Mouse (Mus musculus) C2C12 (cell line): ENCODE data around the gene Samd4. TPM values are rescaled to one million over a fixed set of nuclear protein-coding genes. Genes with fewer than 3 reads are reported as not detected.

Experiments
- H3K27me3 ChIP-seq: one replicate; pipeline ENCODE4 v1.6.1; 2011; ENCODE audit not compliant: control insufficient read depth, insufficient read depth, insufficient read length
- H3K36me3 ChIP-seq: one replicate; pipeline ENCODE4 v1.6.1; 2011; ENCODE audit not compliant: control insufficient read depth, insufficient read depth
- H3K4me3 ChIP-seq: one replicate; pipeline ENCODE4 v1.5.1; 2011; ENCODE audit warnings: mild to moderate bottlenecking, control low read depth; ENCODE audit not compliant: poor library complexity, insufficient read depth, severe bottlenecking
- H3K79me2 ChIP-seq: one replicate; pipeline ENCODE4 v1.6.1; 2011; ENCODE audit not compliant: control insufficient read depth, insufficient read depth
- H3K79me3 ChIP-seq: one replicate; pipeline ENCODE4 v1.6.1; 2011; ENCODE audit warnings: low read depth, control low read depth
- H3ac ChIP-seq: one replicate; pipeline ENCODE3; 2011; ENCODE audit warnings: low read depth; ENCODE audit not compliant: control insufficient read depth, insufficient read length
- CEBPB ChIP-seq: IDR thresholded peaks from one replicate; pipeline ENCODE4 v1.6.1; 2011; ENCODE audit warnings: low read depth, mild to moderate bottlenecking, control low read depth, moderate library complexity
- CTCF ChIP-seq: IDR thresholded peaks from one replicate; pipeline ENCODE4 v1.5.1; 2011; ENCODE audit not compliant: control insufficient read depth, insufficient read depth, insufficient read length
- FOSL1 ChIP-seq: IDR thresholded peaks from one replicate; pipeline ENCODE4 v1.8.0; 2011; ENCODE audit warnings: mild to moderate bottlenecking, low read length; ENCODE audit not compliant: poor library complexity, insufficient read depth, severe bottlenecking
- MAX ChIP-seq: IDR thresholded peaks from one replicate; pipeline ENCODE4 v1.6.1; 2011; ENCODE audit warnings: mild to moderate bottlenecking, control low read depth
- MYOD1 ChIP-seq: IDR thresholded peaks from one replicate; pipeline ENCODE4 v1.6.1; 2011; ENCODE audit warnings: low read depth; ENCODE audit not compliant: control insufficient read depth, insufficient read length
- MYOG ChIP-seq: IDR thresholded peaks from one replicate; pipeline ENCODE4 v1.6.1; 2011; ENCODE audit not compliant: control insufficient read depth, insufficient read length; ENCODE audit errors: extremely low read depth
- USF1 ChIP-seq: IDR thresholded peaks from one replicate; pipeline ENCODE4 v1.6.1; 2011; ENCODE audit warnings: low read depth, mild to moderate bottlenecking, control low read depth, moderate library complexity
- long read RNA-seq, 2 experiments: library from polyadenylated mRNA; unstranded; transcript quantifications; one replicate each; pipeline ENCODE4 v2.0.0; 2019 to 2020
- polyA plus RNA-seq: library from polyadenylated mRNA; unstranded; fragments of >200 nt; fragmentation: generic; extraction: Trizol; gene quantifications from one replicate; pipeline ENCODE4 v1.2.1, GENCODE M21; 2012; ENCODE audit warnings: missing spikeins

Samd4 gene
- polyA plus RNA-seq, result 9.9 TPM
- long read RNA-seq, experiment 1, full-length matches to known transcripts, result 1 of 6 reads
- long read RNA-seq, experiment 1, partial matches to known transcripts, result 1 of 6 reads
- long read RNA-seq, experiment 1, other reads (novel, unspliced or antisense), result 4 of 6 reads
- long read RNA-seq, experiment 2, full-length matches to known transcripts, result 33 of 59 reads
- long read RNA-seq, experiment 2, partial matches to known transcripts, result 12 of 59 reads
- long read RNA-seq, experiment 2, other reads (novel, unspliced or antisense), result 14 of 59 reads

DNA sequence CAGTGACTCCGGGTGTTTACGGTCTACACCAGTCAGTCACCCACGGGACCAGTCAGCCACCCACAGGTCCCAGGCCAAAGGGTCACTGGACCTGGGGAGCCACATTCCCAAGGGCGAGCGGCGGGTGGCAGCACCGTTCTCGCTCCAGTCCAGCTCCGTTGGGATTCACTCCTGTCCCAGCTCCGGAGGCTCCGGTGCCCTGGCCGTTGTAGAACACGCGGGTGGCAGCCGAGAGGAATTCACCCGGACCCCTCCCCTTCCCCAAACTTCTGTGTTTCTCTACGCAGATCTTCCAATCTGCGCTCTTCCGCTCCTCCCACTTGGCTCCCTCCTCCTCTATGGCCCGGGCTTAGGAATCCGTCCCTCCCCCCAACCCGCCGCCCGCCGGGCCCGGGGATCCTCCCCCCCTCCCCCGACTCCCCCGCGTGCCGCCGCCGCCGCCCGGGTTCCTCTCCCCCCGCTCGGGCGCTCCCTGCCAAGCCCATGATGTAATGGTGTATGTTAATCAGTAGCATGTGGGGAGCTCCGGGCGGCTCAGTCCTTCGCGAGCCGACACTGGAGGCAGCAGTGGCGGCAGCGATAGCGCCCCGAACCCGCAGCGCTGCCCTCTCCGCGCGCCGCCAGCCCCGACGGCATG lies at the start of gene Samd4:
Samd4 (plus strand) TSS at position 424 of the 637 bp plus-strand sequence.
- Histone ChIP-seq H3K79me2 (peaks cover 47% of the 10 kb centered on the region), H3K27me3 (no peaks in the 10 kb centered on the region), H3K4me3 (peak within 1 kb of the TSS; percentile 66), H3ac (peak within 1 kb of the TSS; percentile 87), H3K79me3 (peaks cover 32% of the 10 kb centered on the region), H3K36me3 (peaks cover 8% of the 10 kb centered on the region)
- peak; percentile 28 for TF ChIP-seq CTCF
- TF ChIP-seq MYOD1, result no peak
- no peak for TF ChIP-seq CEBPB

DNA sequence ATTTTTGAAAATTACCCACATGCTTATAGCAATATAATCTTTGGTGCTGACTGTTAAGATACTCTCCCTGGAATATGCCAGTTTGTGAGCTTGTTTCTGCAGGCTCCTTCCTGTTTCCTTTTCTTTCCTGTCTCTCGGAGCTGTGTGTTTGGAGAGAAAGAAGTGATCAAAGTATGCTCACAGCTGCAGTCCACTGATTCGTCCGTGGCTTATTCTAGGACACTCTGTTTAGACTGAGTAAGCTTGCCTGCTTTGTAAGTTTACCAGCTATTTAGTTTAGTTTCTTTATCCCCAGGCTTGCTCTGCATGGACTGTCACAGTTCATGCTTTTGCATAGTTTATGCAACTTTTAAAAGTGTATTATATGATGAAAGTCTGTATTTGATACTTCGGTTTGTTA lies 43.3 kb upstream of the Samd4 start:
- Histone ChIP-seq H3K27me3 (no peaks in the 10 kb centered on the region), H3K79me3 (peaks cover 7% of the 10 kb centered on the region), H3K4me3 (no peak overlapping the region), H3K79me2 (peaks cover 35% of the 10 kb centered on the region), H3K36me3 (peaks cover 8% of the 10 kb centered on the region), H3ac (no peak overlapping the region)
- TF ChIP-seq MYOG (no peak), MAX (no peak), USF1 (no peak), CTCF (no peak), FOSL1 (no peak), MYOD1 (no peak)

DNA sequence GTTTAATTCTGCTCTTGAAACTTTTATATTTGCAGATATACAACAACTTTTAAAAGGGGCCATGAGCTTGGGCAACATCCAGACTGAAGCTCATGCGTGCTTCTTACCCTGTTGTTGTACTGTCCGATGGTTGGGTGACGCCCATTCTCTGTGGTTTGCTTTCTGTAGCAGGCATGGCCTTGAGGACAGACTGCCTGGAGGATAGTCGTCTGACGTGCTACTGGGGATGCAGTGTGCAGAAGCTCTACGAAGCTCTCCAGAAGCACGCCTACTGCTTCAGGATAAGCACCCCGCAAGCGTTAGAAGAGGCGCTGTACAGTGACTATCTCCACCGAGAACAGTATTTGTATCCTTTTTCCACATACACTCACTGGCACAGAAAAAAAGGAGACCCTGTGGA lies 36.9 kb upstream of the Samd4 start:
- no peak overlapping the region for H3ac ChIP-seq
- no peaks in the 10 kb centered on the region for H3K79me2 ChIP-seq
- no peaks in the 10 kb centered on the region for H3K79me3 ChIP-seq
- no peaks in the 10 kb centered on the region for H3K27me3 ChIP-seq
- TF ChIP-seq CEBPB, result no peak
- TF ChIP-seq MAX, result no peak
- no peak for TF ChIP-seq USF1
- no peak for TF ChIP-seq MYOG
- TF ChIP-seq CTCF, result no peak
- no peak for TF ChIP-seq MYOD1
- TF ChIP-seq FOSL1, result no peak
- H3K4me3 ChIP-seq, result no peak overlapping the region
- H3K36me3 ChIP-seq, result peaks cover 17% of the 10 kb centered on the region

DNA sequence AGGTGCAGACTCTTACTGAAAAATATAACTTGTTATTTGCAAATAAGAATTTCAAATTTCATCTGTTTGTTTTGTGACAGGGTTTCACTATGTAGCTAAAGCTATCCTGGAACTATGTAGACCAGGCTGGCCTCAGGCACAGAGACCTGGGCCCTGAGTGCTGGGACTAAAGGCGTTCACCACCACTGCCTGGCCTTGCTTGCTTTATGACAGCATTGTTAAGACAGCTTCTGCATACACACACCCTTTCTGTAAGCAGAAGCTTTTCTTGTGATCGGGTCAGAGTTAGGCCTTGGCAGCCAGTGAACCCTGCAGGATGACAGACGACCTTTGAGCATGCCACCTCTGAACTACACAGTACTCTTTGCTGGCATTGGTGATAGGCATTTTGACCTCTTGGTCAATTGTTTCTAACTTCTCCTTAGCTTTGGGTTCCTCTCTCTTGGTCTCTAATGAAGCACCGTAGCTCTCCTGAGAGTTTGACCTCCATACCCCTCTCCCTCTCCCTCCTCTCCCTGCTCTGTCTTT lies 34.5 kb upstream of the Samd4 start:
- no peak for TF ChIP-seq MYOG
- TF ChIP-seq CTCF, result no peak
- TF ChIP-seq MYOD1, result no peak
- TF ChIP-seq USF1, result no peak
- TF ChIP-seq CEBPB, result no peak
- TF ChIP-seq FOSL1, result no peak
- no peak for TF ChIP-seq MAX
- Histone ChIP-seq H3K4me3 (no peak overlapping the region), H3ac (no peak overlapping the region), H3K79me3 (no peaks in the 10 kb centered on the region), H3K79me2 (no peaks in the 10 kb centered on the region), H3K27me3 (no peaks in the 10 kb centered on the region), H3K36me3 (peaks cover 10% of the 10 kb centered on the region)

DNA sequence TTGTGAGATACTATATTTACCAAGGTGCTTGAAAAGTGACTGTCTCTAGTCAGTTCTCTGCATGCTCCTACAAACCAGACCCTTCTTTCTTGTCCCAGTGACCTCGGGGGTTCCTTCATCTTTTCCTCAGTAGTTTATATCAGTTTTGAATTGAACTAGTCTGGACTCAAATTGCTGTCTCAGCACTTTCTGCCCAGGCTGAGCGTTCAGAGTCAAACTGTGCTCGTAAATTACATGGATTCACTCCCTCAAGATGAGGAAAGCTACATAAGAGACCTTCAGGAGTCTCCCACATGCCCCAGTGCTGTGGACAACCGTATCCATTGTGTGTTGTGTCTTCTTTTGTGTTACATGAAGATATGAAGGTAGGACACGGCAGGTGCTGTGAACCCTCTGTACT lies 33.9 kb upstream of the Samd4 start:
- Histone ChIP-seq H3K4me3 (no peak overlapping the region), H3K36me3 (peaks cover 14% of the 10 kb centered on the region), H3K27me3 (no peaks in the 10 kb centered on the region), H3K79me2 (no peaks in the 10 kb centered on the region), H3ac (no peak overlapping the region), H3K79me3 (no peaks in the 10 kb centered on the region)
- TF ChIP-seq MYOG (no peak), MYOD1 (no peak), CTCF (no peak), FOSL1 (no peak), MAX (no peak), CEBPB (no peak), USF1 (no peak)

DNA sequence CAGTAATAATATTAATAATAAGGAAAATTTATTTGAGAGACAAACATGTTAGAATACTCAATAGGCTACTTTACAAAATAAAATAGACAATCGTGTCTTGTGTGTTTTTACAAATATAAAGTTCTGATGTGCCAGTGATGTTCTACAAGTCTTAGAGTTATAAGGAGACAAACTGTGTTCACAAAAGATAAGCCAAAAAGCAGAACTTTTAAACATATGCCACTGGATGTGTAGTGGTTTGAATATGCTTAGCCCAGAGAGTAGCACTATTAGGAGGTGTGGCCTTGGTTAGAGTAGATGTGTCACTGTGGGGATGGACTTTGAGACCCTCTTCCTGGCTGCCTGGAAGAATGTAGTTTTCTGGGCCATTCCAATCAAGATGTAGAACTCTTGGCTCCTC lies 32.9 kb upstream of the Samd4 start:
- H3K4me3 ChIP-seq, result no peak overlapping the region
- no peak overlapping the region for H3ac ChIP-seq
- no peaks in the 10 kb centered on the region for H3K79me3 ChIP-seq
- peaks cover 16% of the 10 kb centered on the region for H3K36me3 ChIP-seq
- no peaks in the 10 kb centered on the region for H3K27me3 ChIP-seq
- TF ChIP-seq CEBPB (no peak), USF1 (no peak), FOSL1 (no peak)
- no peaks in the 10 kb centered on the region for H3K79me2 ChIP-seq
